ENCODE assay signal across 8 mouse cellular contexts in the genomic region with DNA sequence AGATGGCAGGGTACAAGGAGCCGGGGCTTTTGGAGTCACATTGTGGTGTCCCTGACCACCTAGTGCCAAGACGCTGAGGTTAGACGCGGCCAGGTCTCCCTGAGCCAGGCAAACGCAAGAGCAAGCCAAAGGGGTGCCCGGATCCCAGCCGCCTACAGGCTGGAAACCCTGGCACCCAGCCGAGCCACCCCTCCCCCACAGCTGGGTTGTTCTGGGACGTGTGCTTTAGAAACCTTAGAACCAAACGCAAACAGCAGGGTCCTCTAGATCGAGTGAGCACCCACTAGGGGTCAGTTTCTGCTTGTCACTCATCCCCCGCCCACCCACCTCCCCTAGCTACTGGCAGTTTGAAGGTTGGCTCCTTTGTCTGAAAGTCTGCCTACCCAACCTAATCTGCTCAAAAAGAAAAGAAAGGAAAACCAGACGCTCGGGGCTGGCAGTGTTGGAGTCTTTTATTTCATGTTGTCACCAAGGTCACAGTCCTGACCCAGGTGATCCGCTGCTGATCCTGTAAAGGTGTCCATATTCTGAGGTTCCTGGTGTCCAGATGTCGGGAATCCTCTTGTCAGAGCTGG. TPM values are rescaled to one million over a fixed set of nuclear protein-coding genes. Genes with fewer than 3 reads are reported as not detected.
DNase-seq lines count a peak whose midpoint lies in the region; ATAC-seq and TF ChIP-seq lines count a peak whose summit lies in the region.

No protein-coding gene starts in this region.

- peak overlapping the region; percentile 45 for H3K4me2 ChIP-seq in forebrain, embryonic 14.5 days (ENCODE audit: low read length)
- H3K4me2 ChIP-seq in hindbrain, embryonic 12.5 days (replicated peaks) = peak overlapping the region; percentile 51
- peak overlapping the region; percentile 79 for H3K4me2 ChIP-seq in limb, embryonic 13.5 days (replicated peaks)
- peak overlapping the region; percentile 53 for H3K4me2 ChIP-seq in midbrain, embryonic 14.5 days (ENCODE audit: low read length)

- H3K4me3 ChIP-seq in E14TG2a.4 (replicated peaks; ENCODE audit: low read length) = 0 out of 2 replicates have a peak overlapping the region, but pooled peaks have one; percentile 17
- H3K4me3 ChIP-seq in forebrain, embryonic 14.5 days (ENCODE audit: low read depth, low read length) = peak overlapping the region; percentile 17; the same call in 1 of the 2 replicates
- H3K4me3 ChIP-seq in hindbrain, embryonic 12.5 days = peak overlapping the region; percentile 14
- peak overlapping the region; percentile 27 for H3K4me3 ChIP-seq in limb, embryonic 13.5 days
- peak overlapping the region; percentile 23 for H3K4me3 ChIP-seq in midbrain, embryonic 14.5 days (replicated peaks; ENCODE audit: low read depth, low read length)

- H3K9me3 ChIP-seq in E14TG2a.4 (ENCODE audit: low read length) = no peaks in the 10 kb centered on the region; the same call in 1 of the 2 replicates
- H3K9me3 ChIP-seq in forebrain, embryonic 14.5 days (replicated peaks; ENCODE audit: control insufficient read depth, low read length) = no peaks in the 10 kb centered on the region
- H3K9me3 ChIP-seq in hindbrain, embryonic 12.5 days (replicated peaks) = no peaks in the 10 kb centered on the region
- no peaks in the 10 kb centered on the region for H3K9me3 ChIP-seq in limb, embryonic 13.5 days
- H3K9me3 ChIP-seq in midbrain, embryonic 14.5 days (ENCODE audit: control insufficient read depth, low read length) = no peaks in the 10 kb centered on the region

- H3K9ac ChIP-seq in forebrain, embryonic 14.5 days (ENCODE audit: low read length) = peak overlapping the region; percentile 45; the same call in 1 of the 2 replicates
- peak overlapping the region; percentile 49 for H3K9ac ChIP-seq in hindbrain, embryonic 12.5 days
- H3K9ac ChIP-seq in limb, embryonic 13.5 days = peak overlapping the region; percentile 53
- 0 out of 2 replicates have a peak overlapping the region, but pooled peaks have one; percentile 29 for H3K9ac ChIP-seq in midbrain, embryonic 14.5 days (replicated peaks; ENCODE audit: low read length)

- intact Hi-C loops in left cerebral cortex, postnatal 36 days (cut with DNase I) = no loop called here

- peaks cover 38% of the 10 kb centered on the region for H3K27me3 ChIP-seq in E14TG2a.4 (ENCODE audit: insufficient read depth, low read length)
- H3K27me3 ChIP-seq in forebrain, embryonic 14.5 days (replicated peaks; ENCODE audit: control insufficient read depth, insufficient read depth, low read length) = peaks cover 19% of the 10 kb centered on the region
- peaks cover 29% of the 10 kb centered on the region for H3K27me3 ChIP-seq in hindbrain, embryonic 12.5 days
- no peaks in the 10 kb centered on the region for H3K27me3 ChIP-seq in limb, embryonic 13.5 days
- peaks cover 19% of the 10 kb centered on the region for H3K27me3 ChIP-seq in midbrain, embryonic 14.5 days (ENCODE audit: control insufficient read depth, insufficient read depth, low read length)

- whole genome bisulfite sequencing in forebrain, embryonic 14.5 days = 3% methylated on average over 16 of the region's 16 CpGs
- 4% methylated on average over 16 of the region's 16 CpGs for WGBS in hindbrain, embryonic 12.5 days
- 6% methylated on average over 16 of the region's 16 CpGs for WGBS in limb, embryonic 13.5 days
- WGBS in midbrain, embryonic 14.5 days = 2% methylated on average over 16 of the region's 16 CpGs

- no peaks in the 10 kb centered on the region for H3K36me3 ChIP-seq in E14TG2a.4 (ENCODE audit: insufficient read depth, low read length)
- no peaks in the 10 kb centered on the region for H3K36me3 ChIP-seq in forebrain, embryonic 14.5 days (ENCODE audit: control insufficient read depth, insufficient read depth, low read length)
- H3K36me3 ChIP-seq in hindbrain, embryonic 12.5 days = no peaks in the 10 kb centered on the region
- 0 out of 2 replicates have a peak, but pooled peaks cover 5% of the 10 kb centered on the region for H3K36me3 ChIP-seq in limb, embryonic 13.5 days
- no peaks in the 10 kb centered on the region for H3K36me3 ChIP-seq in midbrain, embryonic 14.5 days (ENCODE audit: control insufficient read depth, insufficient read depth, low read length)

- no peak for TF ChIP-seq CTCF in E14TG2a.4 (conservative IDR thresholded peaks at IDR 0.05; ENCODE audit: low read length)

- DNase-seq in adrenal gland, postnatal 25 days = peak; percentile 81
- DNase-seq in forebrain, embryonic 14.5 days (ENCODE audit: low spot score) = peak; percentile 74
- DNase-seq in midbrain, embryonic 14.5 days = peak; percentile 75
- DNase-seq in urinary bladder, postnatal 14 days (ENCODE audit: low spot score) = peak; percentile 68
- DNase-seq in left cerebral cortex, postnatal 36 days (ENCODE audit: low spot score in 2 of 2) = no peak

- H3K4me1 ChIP-seq in E14TG2a.4 (replicated peaks; ENCODE audit: low read depth, low read length) = peaks cover 28% of the 10 kb centered on the region
- peaks cover 11% of the 10 kb centered on the region for H3K4me1 ChIP-seq in forebrain, embryonic 14.5 days (ENCODE audit: control insufficient read depth, insufficient read depth, low read length)
- H3K4me1 ChIP-seq in hindbrain, embryonic 12.5 days = peaks cover 24% of the 10 kb centered on the region
- H3K4me1 ChIP-seq in limb, embryonic 13.5 days = peaks cover 23% of the 10 kb centered on the region
- H3K4me1 ChIP-seq in midbrain, embryonic 14.5 days (ENCODE audit: control insufficient read depth, insufficient read depth, low read length) = peaks cover 23% of the 10 kb centered on the region

- ATAC-seq in forebrain, embryonic 14.5 days = peak; percentile 60
- ATAC-seq in hindbrain, embryonic 12.5 days (ENCODE audit: low FRiP score) = peak; percentile 53
- ATAC-seq in limb, embryonic 13.5 days (ENCODE audit: low FRiP score, low read depth) = peak; percentile 18; the same call in 1 of the 2 replicates
- peak; percentile 51; the same call in 1 of the 2 replicates for ATAC-seq in midbrain, embryonic 14.5 days (ENCODE audit: low FRiP score, low TSS enrichment)

- H3K27ac ChIP-seq in forebrain, embryonic 14.5 days (ENCODE audit: low read depth, low read length) = no peak overlapping the region
- 0 out of 2 replicates have a peak overlapping the region, but pooled peaks have one; percentile 23 for H3K27ac ChIP-seq in hindbrain, embryonic 12.5 days
- H3K27ac ChIP-seq in limb, embryonic 13.5 days = peak overlapping the region; percentile 34; the same call in 1 of the 2 replicates
- H3K27ac ChIP-seq in midbrain, embryonic 14.5 days (replicated peaks; ENCODE audit: low read depth, low read length) = no peak overlapping the region

RNA-seq across cellular contexts. Expression of a gene that starts 4.1 kb away (rescaled TPM):
- 9.5 and 9.8 TPM in 2 replicates for total RNA-seq in adrenal gland, postnatal 25 days (2021)
- polyA plus RNA-seq in forebrain, embryonic 14.5 days (2014; fragmentation: Nextera tagmentation; extraction: Ambion mirVana) = 5.0 and 7.7 TPM in 2 replicates
- polyA plus RNA-seq in hindbrain, embryonic 12.5 days (2016; fragmentation: Nextera tagmentation; extraction: Ambion mirVana) = 53.8 and 60.1 TPM in 2 replicates
- polyA plus RNA-seq in limb, embryonic 13.5 days (2015; fragmentation: Nextera tagmentation; extraction: Ambion mirVana) = 87.8 and 99.8 TPM in 2 replicates
- polyA plus RNA-seq in midbrain, embryonic 14.5 days (2014; fragmentation: Nextera tagmentation; extraction: Ambion mirVana) = 3.5 and 6.2 TPM in 2 replicates
- total RNA-seq in left cerebral cortex, postnatal 36 days (2021) = 1 to 10 TPM; 5.4 to 6.2 TPM

RNA-seq across cellular contexts. Expression of a gene that starts 45.1 kb away (rescaled TPM):
- total RNA-seq in adrenal gland, postnatal 25 days (2021) = 302 and 327 TPM in 2 replicates
- polyA plus RNA-seq in forebrain, embryonic 14.5 days (2014; fragmentation: Nextera tagmentation; extraction: Ambion mirVana) = 791 and 901 TPM in 2 replicates
- polyA plus RNA-seq in hindbrain, embryonic 12.5 days (2016; fragmentation: Nextera tagmentation; extraction: Ambion mirVana) = 574 and 638 TPM in 2 replicates
- polyA plus RNA-seq in limb, embryonic 13.5 days (2015; fragmentation: Nextera tagmentation; extraction: Ambion mirVana) = 622 and 629 TPM in 2 replicates
- polyA plus RNA-seq in midbrain, embryonic 14.5 days (2014; fragmentation: Nextera tagmentation; extraction: Ambion mirVana) = 778 and 998 TPM in 2 replicates
- 100 to 1,000 TPM; 340 to 356 TPM for total RNA-seq in left cerebral cortex, postnatal 36 days (2021)

Comparison
In these comparisons a context has a peak if more than half of its experiments do, and no peak if none do; other contexts are left out.
1. DNase-seq: peak in adrenal gland, postnatal 25 days (single experiment), forebrain, embryonic 14.5 days (single experiment), midbrain, embryonic 14.5 days (single experiment) and urinary bladder, postnatal 14 days (single experiment); none in left cerebral cortex, postnatal 36 days (0 of 2).
2. H3K27ac ChIP-seq: peak in hindbrain, embryonic 12.5 days (single experiment) and limb, embryonic 13.5 days (single experiment); none in forebrain, embryonic 14.5 days (single experiment) and midbrain, embryonic 14.5 days (single experiment).
3. Peak in every context shown above with its lines, with median percentiles within 50 percentile points of each other: H3K4me3 ChIP-seq, ATAC-seq, H3K4me2 ChIP-seq and H3K9ac ChIP-seq.